Mouse (Mus musculus) liver, adult 2 months (tissue): Measurements from ENCODE around the gene Sipa1l1. TPM values are rescaled to one million over a fixed set of nuclear protein-coding genes. Genes with fewer than 3 reads are reported as not detected.

ENCODE experiments used
- DNase-seq: peaks from one replicate; pipeline ENCODE4 v3.0.0-alpha.2; 2011; ENCODE audit warnings: low read depth, low spot score; ENCODE audit errors: extremely low read depth
- H3K27ac ChIP-seq: fragments of 200-500 bp; replicated peaks from 2 replicates; pipeline ENCODE4 v1.5.1; 2012; ENCODE audit warnings: low read depth, mild to moderate bottlenecking, control low read depth, inconsistent platforms, low read length; ENCODE audit not compliant: insufficient read depth
- H3K27me3 ChIP-seq: fragments of 200-500 bp; 2 replicates; pipeline ENCODE4 v1.6.1; 2012; ENCODE audit warnings: mild to moderate bottlenecking, moderate library complexity, low read length, inconsistent platforms; ENCODE audit not compliant: control insufficient read depth, insufficient read depth
- H3K36me3 ChIP-seq: fragments of 200-500 bp; 2 replicates; pipeline ENCODE4 v1.6.1; 2012; ENCODE audit warnings: low read length, inconsistent platforms; ENCODE audit not compliant: control insufficient read depth, insufficient read depth
- H3K4me1 ChIP-seq: fragments of 200-500 bp; 2 replicates; pipeline ENCODE4 v1.6.1; 2011; ENCODE audit warnings: low read length; ENCODE audit not compliant: control insufficient read depth, insufficient read depth
- H3K4me3 ChIP-seq: fragments of 200-500 bp; 2 replicates; pipeline ENCODE4 v1.5.1; 2011; ENCODE audit warnings: low read depth, mild to moderate bottlenecking, control low read depth, low read length, moderate library complexity; ENCODE audit not compliant: insufficient read depth
- H3K79me2 ChIP-seq: fragments of 200-500 bp; 2 replicates; pipeline ENCODE4 v1.6.1; 2012; ENCODE audit warnings: inconsistent platforms, mild to moderate bottlenecking, low read length, moderate library complexity; ENCODE audit not compliant: control insufficient read depth, insufficient read depth
- H3K9ac ChIP-seq: fragments of 200-500 bp; 2 replicates; pipeline ENCODE4 v1.6.1; 2012; ENCODE audit warnings: low read depth, mild to moderate bottlenecking, control low read depth, inconsistent platforms, low read length
- CTCF ChIP-seq: fragments of 200-500 bp; IDR thresholded peaks from 2 replicates; pipeline ENCODE4 v1.5.1; 2011; ENCODE audit warnings: low read depth, low read length, control low read depth
- POLR2A ChIP-seq: fragments of 200-500 bp; IDR thresholded peaks from 2 replicates; pipeline ENCODE4 v1.6.1; 2011; ENCODE audit warnings: low read length, control low read depth; ENCODE audit not compliant: insufficient read depth; ENCODE audit errors: extremely low read depth
- WGBS: fragments of 180-500 bp; shearing (Covaris S2); methylation state at CpG from one replicate; pipeline ENCODE4 v1.1.7; 2018; 5-methylcytosine and 5-hydroxymethylcytosine counted together
- polyA plus RNA-seq: library from polyadenylated mRNA; depleted of rRNA; stranded (reverse); fragments of >200 nt; gene quantifications from 2 replicates; pipeline ENCODE4 v1.2.3, GENCODE M21; 2012
- total RNA-seq: library from RNA; depleted of rRNA; stranded (reverse); fragments of >200 nt; gene quantifications from 2 replicates; pipeline ENCODE4 v1.2.3, GENCODE M21; 2014

The Sipa1l1 gene
- total and polyA plus RNA-seq, 2 experiments, result 10.3 to 13.7 TPM

DNA sequence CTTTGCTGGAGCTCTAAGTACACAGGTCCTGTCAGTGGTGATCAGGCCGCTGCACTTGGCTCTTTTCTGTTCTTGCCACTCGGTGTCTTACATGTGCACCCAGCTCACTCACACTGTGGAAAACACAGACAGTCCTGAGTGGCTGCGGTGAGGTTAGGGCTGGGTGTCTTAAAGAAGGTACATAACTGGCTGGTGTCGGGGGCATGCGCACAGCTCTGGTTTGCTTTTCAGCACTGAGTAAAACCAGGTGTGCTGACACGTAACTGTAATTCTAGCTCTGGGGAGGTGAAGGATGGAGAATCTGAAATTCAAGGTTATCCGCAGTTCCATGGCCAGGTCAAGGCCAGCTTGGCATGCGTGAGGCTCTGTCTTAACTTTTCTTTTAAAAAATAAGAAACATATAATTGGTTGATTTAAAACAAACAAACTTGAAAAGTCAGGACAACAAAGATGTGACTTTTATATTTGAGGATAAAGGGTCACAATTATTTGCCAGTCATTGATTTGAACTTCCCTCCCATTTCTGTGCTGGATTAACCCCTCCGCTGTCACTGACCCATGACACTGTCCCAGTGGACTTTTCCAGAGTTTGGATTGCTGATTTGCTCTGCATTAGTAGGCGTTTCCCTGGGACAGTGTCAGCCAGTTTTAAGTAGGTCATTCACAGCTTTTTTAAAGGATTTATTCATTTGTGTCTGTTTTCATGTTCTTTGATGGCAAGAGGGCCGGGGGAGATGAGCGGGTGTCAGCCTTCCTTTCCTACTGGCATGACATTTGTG is 163.9 kb downstream of the Sipa1l1 start:
- H3K27ac ChIP-seq, result peak overlapping the region; percentile 75
- no peaks in the 10 kb centered on the region for H3K79me2 ChIP-seq
- TF ChIP-seq CTCF, result no peak
- no peak for TF ChIP-seq POLR2A
- H3K9ac ChIP-seq, result peak overlapping the region; percentile 2; the same call in 1 of the 2 replicates
- H3K4me3 ChIP-seq, result no peak overlapping the region
- no peaks in the 10 kb centered on the region for H3K27me3 ChIP-seq
- peak; percentile 97 for DNase-seq
- peaks cover 24% of the 10 kb centered on the region for H3K4me1 ChIP-seq
- no peaks in the 10 kb centered on the region for H3K36me3 ChIP-seq
- 32% methylated on average over 12 of the region's 12 CpGs for WGBS

DNA sequence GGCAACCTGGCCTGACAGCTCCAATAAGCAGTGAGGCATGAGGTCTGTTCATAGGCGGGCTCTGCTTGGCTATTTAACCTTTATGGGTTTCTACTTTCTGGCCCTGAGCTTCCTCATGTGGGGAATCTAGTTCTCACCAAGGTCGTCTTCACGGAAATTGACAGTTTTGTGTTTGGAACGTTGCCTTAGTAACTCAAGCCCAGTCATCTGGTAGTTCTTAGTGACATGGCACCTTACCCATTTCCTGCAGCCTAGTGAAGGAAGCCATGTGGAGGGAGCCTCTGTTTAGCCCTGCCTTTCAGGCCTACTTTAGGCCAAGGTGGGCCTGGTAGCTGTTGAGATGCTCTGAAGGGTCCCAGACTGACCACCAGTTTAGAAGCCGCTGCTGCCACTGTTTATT is 164.9 kb downstream of the Sipa1l1 start:
- WGBS, result 44% methylated on average over 5 of the region's 5 CpGs
- peak; percentile 48 for DNase-seq

DNA sequence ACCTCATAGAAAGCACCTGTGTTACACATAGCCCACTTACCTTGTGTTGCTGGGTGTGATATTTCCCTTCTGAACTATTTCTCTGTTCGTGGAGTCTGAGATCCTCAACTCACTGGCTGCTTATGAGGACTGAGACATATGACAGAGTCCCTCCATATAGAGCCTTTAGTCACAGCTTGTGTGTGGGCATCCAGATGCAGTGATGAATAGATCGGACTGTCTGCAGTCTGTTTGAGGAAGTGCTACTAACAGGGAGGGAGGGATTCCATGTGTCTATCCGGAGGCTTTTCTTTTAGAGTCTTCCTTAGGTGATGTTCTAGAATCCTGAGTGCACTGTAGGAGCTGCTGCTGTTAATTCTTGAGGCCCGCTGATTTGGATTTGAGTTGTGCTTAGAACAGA is 165.4 kb downstream of the Sipa1l1 start:
- Histone ChIP-seq H3K27ac (no peak overlapping the region), H3K36me3 (no peaks in the 10 kb centered on the region), H3K4me1 (peaks cover 24% of the 10 kb centered on the region), H3K4me3 (no peak overlapping the region), H3K27me3 (no peaks in the 10 kb centered on the region), H3K9ac (no peak overlapping the region), H3K79me2 (no peaks in the 10 kb centered on the region)
- 85% methylated on average over 4 of the region's 4 CpGs for WGBS
- TF ChIP-seq CTCF (no peak), POLR2A (no peak)
- DNase-seq, result no peak

More for the DNA sequence above, 164.9 kb downstream of the Sipa1l1 start:
- TF ChIP-seq CTCF, result no peak
- TF ChIP-seq POLR2A, result no peak
- no peaks in the 10 kb centered on the region for H3K36me3 ChIP-seq
- peak overlapping the region; percentile 75 for H3K27ac ChIP-seq
- H3K9ac ChIP-seq, result no peak overlapping the region
- H3K27me3 ChIP-seq, result no peaks in the 10 kb centered on the region
- no peak overlapping the region for H3K4me3 ChIP-seq
- H3K4me1 ChIP-seq, result peaks cover 24% of the 10 kb centered on the region
- no peaks in the 10 kb centered on the region for H3K79me2 ChIP-seq

DNA sequence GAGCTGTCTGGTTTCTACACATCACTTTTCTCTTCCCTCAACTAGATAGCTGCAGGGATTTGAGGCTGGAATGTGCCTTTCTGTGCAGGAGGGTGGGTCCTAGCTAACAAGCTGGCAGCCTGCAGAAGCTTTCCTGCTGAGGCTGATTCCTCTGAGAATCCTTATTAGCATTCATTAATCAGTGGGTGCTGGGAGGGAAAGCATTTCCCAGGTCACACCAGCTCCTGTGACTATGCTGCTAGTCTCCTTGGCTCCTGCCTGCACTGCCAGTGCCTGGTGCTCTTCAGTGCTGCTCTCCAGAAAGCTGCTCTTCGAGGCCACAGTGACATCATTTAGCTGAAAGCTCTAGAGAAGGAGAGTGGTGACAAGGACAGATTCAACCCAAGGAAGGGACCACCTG is 166.0 kb downstream of the Sipa1l1 start:
- H3K4me3 ChIP-seq, result no peak overlapping the region
- no peaks in the 10 kb centered on the region for H3K36me3 ChIP-seq
- no peak for DNase-seq
- 43% methylated on average over 1 of the region's 1 CpGs for WGBS
- peaks cover 26% of the 10 kb centered on the region for H3K4me1 ChIP-seq
- no peaks in the 10 kb centered on the region for H3K79me2 ChIP-seq
- no peaks in the 10 kb centered on the region for H3K27me3 ChIP-seq
- no peak for TF ChIP-seq POLR2A
- no peak for TF ChIP-seq CTCF
- no peak overlapping the region for H3K9ac ChIP-seq
- no peak overlapping the region for H3K27ac ChIP-seq

DNA sequence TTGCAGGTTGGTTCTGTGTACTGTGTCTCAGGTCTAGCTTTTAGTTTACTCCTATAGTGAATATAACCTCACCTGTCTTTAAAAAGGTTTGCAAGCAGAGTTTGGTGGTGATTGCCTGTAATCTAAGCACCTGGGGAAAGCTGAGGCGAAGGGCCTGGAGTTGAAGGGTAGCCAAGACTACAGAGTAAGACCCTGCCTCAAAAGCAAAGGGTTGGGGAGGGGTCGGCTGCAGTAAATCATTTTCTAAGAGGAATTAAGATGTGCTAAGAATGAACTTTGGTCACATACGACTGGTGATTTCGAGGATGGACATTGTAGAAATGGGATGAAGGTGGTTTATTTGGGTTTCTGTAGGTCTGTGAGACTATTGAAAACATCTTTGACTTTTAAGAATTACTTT is 169.4 kb downstream of the Sipa1l1 start:
- Histone ChIP-seq H3K27ac (no peak overlapping the region), H3K9ac (no peak overlapping the region), H3K27me3 (no peaks in the 10 kb centered on the region), H3K4me1 (peaks cover 14% of the 10 kb centered on the region), H3K36me3 (no peaks in the 10 kb centered on the region), H3K4me3 (no peak overlapping the region), H3K79me2 (peaks cover 4% of the 10 kb centered on the region; the same call in 1 of the 2 replicates)
- 85% methylated on average over 4 of the region's 4 CpGs for WGBS
- TF ChIP-seq CTCF (no peak), POLR2A (no peak)
- DNase-seq, result no peak
